Comparison of ENCODE assay signal across 15 mouse cellular contexts in the genomic region with DNA sequence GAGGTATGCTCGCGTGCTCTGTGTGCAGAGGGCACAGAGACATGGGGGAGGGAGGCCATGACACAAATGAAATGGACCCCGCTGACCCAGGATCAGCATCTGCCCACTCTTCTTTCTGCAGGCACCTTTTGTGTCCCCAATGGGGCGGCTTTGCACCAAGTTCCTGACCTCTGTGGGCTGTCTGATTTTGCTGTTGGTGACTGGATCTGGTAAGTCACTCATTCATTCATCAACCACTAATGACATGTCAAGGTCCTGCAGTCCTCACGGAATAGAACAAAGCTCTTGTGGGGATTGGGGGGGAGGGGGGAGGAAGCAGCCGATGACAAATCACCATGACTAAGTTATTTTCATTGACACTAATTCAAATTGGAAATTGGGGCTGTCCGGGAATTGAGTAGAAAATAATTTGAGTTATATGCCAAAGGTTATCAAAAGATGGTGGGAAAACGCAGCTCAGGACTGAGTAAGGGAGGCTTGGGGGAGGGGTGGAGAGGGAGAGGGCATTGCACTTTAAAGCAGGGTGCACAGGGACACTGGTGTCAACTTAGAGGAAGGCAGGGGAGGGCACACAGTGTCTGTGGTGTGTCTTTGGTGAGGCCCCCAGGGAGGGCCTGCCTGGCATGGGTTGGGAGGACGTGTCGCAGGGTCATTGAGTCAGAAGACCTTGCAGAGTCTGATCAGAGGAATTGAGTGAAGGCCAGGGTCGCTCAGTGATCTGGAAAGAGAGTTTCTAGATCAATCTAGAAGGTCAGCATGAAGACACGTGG. TPM values are rescaled to one million over a fixed set of nuclear protein-coding genes. Genes with fewer than 3 reads are reported as not detected.
DNase-seq lines count a peak whose midpoint lies in the region; ATAC-seq and TF ChIP-seq lines count a peak whose summit lies in the region.
"Had no signal": no experiment of that assay in that cellular context is flagged by ENCODE, and none has a peak within 500 bp of the region (broad histone marks: within the 10 kb centered on the region; RNA-seq: fewer than 3 reads in every experiment).

No protein-coding gene starts in this region.

- TF ChIP-seq EP300 in stomach, postnatal 0 days (optimal IDR thresholded peaks at IDR 0.05): no peak

- H3K4me1 ChIP-seq in lung, embryonic 16.5 days (replicated peaks; ENCODE audit: control insufficient read depth, insufficient read depth, low read length): peaks cover 14% of the 10 kb centered on the region
- peaks cover 11% of the 10 kb centered on the region for H3K4me1 ChIP-seq in stomach, postnatal 0 days (replicated peaks; ENCODE audit: control insufficient read depth, insufficient read depth)

- WGBS in lung, embryonic 16.5 days: 64% methylated on average over 12 of the region's 12 CpGs
- WGBS in stomach, postnatal 0 days: 69% methylated on average over 12 of the region's 12 CpGs

- no peak for TF ChIP-seq CTCF in stomach, postnatal 0 days (IDR thresholded peaks at IDR 0.05; ENCODE audit: low read depth)

- H3K4me2 ChIP-seq in lung, embryonic 16.5 days (ENCODE audit: low read depth, low read length): no peak overlapping the region
- no peak overlapping the region for H3K4me2 ChIP-seq in stomach, postnatal 0 days (replicated peaks; ENCODE audit: low read depth)
- H3K4me2 ChIP-seq: neural tube, embryonic 13.5 days had no signal

- no peak overlapping the region for H3K9ac ChIP-seq in lung, embryonic 16.5 days (ENCODE audit: low read length)
- H3K9ac ChIP-seq in stomach, postnatal 0 days (ENCODE audit: low read length): no peak overlapping the region; the same call in 1 of the 2 replicates
- H3K9ac ChIP-seq: neural tube, embryonic 13.5 days had no signal

- H3K27me3 ChIP-seq in lung, embryonic 16.5 days (ENCODE audit: control insufficient read depth, insufficient read depth, low read depth, low read length): no peaks in the 10 kb centered on the region
- H3K27me3 ChIP-seq in stomach, postnatal 0 days (ENCODE audit: control insufficient read depth, insufficient read depth, low read length): no peaks in the 10 kb centered on the region
- H3K27me3 ChIP-seq: neural tube, embryonic 13.5 days had no signal

- H3K27ac ChIP-seq in lung, embryonic 16.5 days (ENCODE audit: low read length): peak overlapping the region; percentile 27; the same call in 1 of the 2 replicates
- peak overlapping the region; percentile 35; the same call in 1 of the 2 replicates for H3K27ac ChIP-seq in stomach, postnatal 0 days (replicated peaks)
- H3K27ac ChIP-seq: embryonic facial prominence, embryonic 10.5 days; neural tube, embryonic 13.5 days had no signal

- no peak for DNase-seq in lung, adult 18-20 months
- DNase-seq in NIH3T3 (ENCODE audit: low read depth): peak; percentile 23
- peak; percentile 77 to 83 for DNase-seq in adrenal gland, postnatal 36 days
- no peak for DNase-seq in stomach, postnatal 0 days (ENCODE audit: low spot score)
- no peak for DNase-seq in natural killer cell, adult 2 months (ENCODE audit: low spot score in 2 of 2)
- DNase-seq in layer of hippocampus, adult 9-10 months (ENCODE audit: low spot score): no peak
- DNase-seq: cerebellum, adult 8-10 months; layer of hippocampus, adult 9-11 months; liver; midbrain, embryonic 14.5 days; thymus, adult 18-20 months had no signal

- no peaks in the 10 kb centered on the region for H3K36me3 ChIP-seq in lung, embryonic 16.5 days (ENCODE audit: control insufficient read depth, insufficient read depth, low read length)
- H3K36me3 ChIP-seq in stomach, postnatal 0 days (ENCODE audit: control insufficient read depth, insufficient read depth, low read length): peaks cover 16% of the 10 kb centered on the region
- H3K36me3 ChIP-seq: embryonic facial prominence, embryonic 10.5 days; neural tube, embryonic 13.5 days had no signal

- no peak overlapping the region for H3K4me3 ChIP-seq in lung, embryonic 16.5 days (ENCODE audit: low read length)
- H3K4me3 ChIP-seq in stomach, postnatal 0 days (ENCODE audit: low read depth, low read length): no peak overlapping the region
- H3K4me3 ChIP-seq: embryonic facial prominence, embryonic 10.5 days; neural tube, embryonic 13.5 days had no signal

- ATAC-seq in lung, embryonic 16.5 days (ENCODE audit: low read depth): no peak
- ATAC-seq in stomach, postnatal 0 days (ENCODE audit: low FRiP score, low TSS enrichment): no peak
- ATAC-seq: inflammation-experienced regulatory T-cells, adult 6 months had no signal

- H3K9me3 ChIP-seq in lung, embryonic 16.5 days (ENCODE audit: control insufficient read depth, low read length): no peaks in the 10 kb centered on the region
- no peaks in the 10 kb centered on the region for H3K9me3 ChIP-seq in stomach, postnatal 0 days (ENCODE audit: control insufficient read depth, low read length)
- H3K9me3 ChIP-seq: embryonic facial prominence, embryonic 10.5 days; neural tube, embryonic 13.5 days had no signal

RNA-seq across cellular contexts. Expression of gene Il4ra, which starts 13.8 kb away (rescaled TPM):
- 18.8 and 19.5 TPM in 2 replicates for polyA plus RNA-seq in lung, embryonic 16.5 days (2015; fragmentation: Nextera tagmentation; extraction: Ambion mirVana)
- 100 to 1,000 TPM in 1 of 2 experiments, 10 to 100 TPM in 1; 46.6 to 119 TPM for total RNA-seq in adrenal gland, postnatal 36 days (2021)
- 13.4 and 13.9 TPM in 2 replicates for polyA plus RNA-seq in stomach, postnatal 0 days (2015; fragmentation: Nextera tagmentation; extraction: Ambion mirVana)

RNA-seq across cellular contexts. Expression of gene Il21r, which starts 37.5 kb away (rescaled TPM):
- polyA plus RNA-seq in lung, embryonic 16.5 days (2015; fragmentation: Nextera tagmentation; extraction: Ambion mirVana): 0.40 and 0.83 TPM in 2 replicates
- total RNA-seq in adrenal gland, postnatal 36 days (2021): under 1 TPM; 0.43 to 0.56 TPM
- 0.29 and 0.45 TPM in 2 replicates for polyA plus RNA-seq in stomach, postnatal 0 days (2015; fragmentation: Nextera tagmentation; extraction: Ambion mirVana)

Comparison
In these comparisons a context has a peak if more than half of its experiments do, and no peak if none do; other contexts are left out.
1. DNase-seq: peak in NIH3T3 (single experiment) and adrenal gland, postnatal 36 days (2 of 2); none in lung, adult 18-20 months (0 of 2), stomach, postnatal 0 days (single experiment), natural killer cell, adult 2 months (0 of 2) and layer of hippocampus, adult 9-10 months (single experiment).